Mouse (Mus musculus) hindbrain, postnatal 0 days (tissue): ENCODE measurements at regions not wholly inside any gene's neighbourhood (a gene's known extent, or its start where the extent isn't known, plus 50 kb on each side); places are given as distances from the start of the nearest gene placed in this dataset.

Source experiments
- ATAC-seq: fragments of 200-750 bp; cut with Nextera tagmentation; 2 replicates; pipeline ENCODE4 v1.8.0; 2017; ENCODE audit warnings: mild to moderate bottlenecking, moderate TSS enrichment, moderate library complexity
- DNase-seq: peaks from one replicate; pipeline ENCODE4 v3.0.0-alpha.2; 2015; ENCODE audit warnings: low spot score
- H3K27ac ChIP-seq: fragments of 300-500 bp; sonication (generic); 2 replicates; pipeline ENCODE4 v1.5.1; 2014; ENCODE audit warnings: mild to moderate bottlenecking
- H3K27me3 ChIP-seq: fragments of 300-500 bp; sonication (generic); 2 replicates; pipeline ENCODE4 v1.6.1; 2014; ENCODE audit warnings: low read length, mixed read lengths; ENCODE audit not compliant: insufficient read depth
- H3K36me3 ChIP-seq: fragments of 300-500 bp; sonication (generic); 2 replicates; pipeline ENCODE4 v1.6.1; 2014; ENCODE audit warnings: low read length, mixed read lengths; ENCODE audit not compliant: insufficient read depth
- H3K4me1 ChIP-seq: fragments of 300-500 bp; sonication (generic); 2 replicates; pipeline ENCODE4 v1.6.1; 2014; ENCODE audit warnings: antibody characterized with exemption, low read length, mixed read lengths; ENCODE audit not compliant: insufficient read depth
- H3K4me2 ChIP-seq: fragments of 300-500 bp; sonication (generic); 2 replicates; pipeline ENCODE4 v1.6.1; 2014; ENCODE audit warnings: low read depth, mild to moderate bottlenecking, low read length, moderate library complexity, mixed read lengths
- H3K4me3 ChIP-seq: fragments of 300-500 bp; sonication (generic); 2 replicates; pipeline ENCODE4 v1.5.1; 2014; ENCODE audit warnings: low read length
- H3K9ac ChIP-seq: fragments of 300-500 bp; sonication (generic); replicated peaks from 2 replicates; pipeline ENCODE4 v1.6.1; 2014; ENCODE audit warnings: mild to moderate bottlenecking, low read length, moderate library complexity, mixed read lengths
- H3K9me3 ChIP-seq: fragments of 300-500 bp; sonication (generic); 2 replicates; pipeline ENCODE4 v1.6.1; 2016; ENCODE audit warnings: low read length, mixed read lengths
- CTCF ChIP-seq: IDR thresholded peaks from 2 replicates; pipeline ENCODE4 v1.5.1; 2016; ENCODE audit warnings: antibody characterized with exemption, control low read depth, low read depth
- WGBS: fragments of 180-500 bp; shearing (Covaris S2); extraction: QIAGEN DNeasy Blood & Tissue Kit; methylation state at CpG from one replicate; pipeline ENCODE4 v1.1.7; 2014; 5-methylcytosine and 5-hydroxymethylcytosine counted together

GRCm38 (mm10) chr8:126528434-126529080 lies 53.7 kb upstream of the Tarbp1 start:
- H3K4me3 ChIP-seq = no peak overlapping the region
- H3K4me1 ChIP-seq = peaks cover 4% of the 10 kb centered on the region; the same call in 1 of the 2 replicates
- no peak for TF ChIP-seq CTCF
- H3K9ac ChIP-seq = no peak overlapping the region
- H3K27ac ChIP-seq = no peak overlapping the region
- DNase-seq (no peak), ATAC-seq (no peak)
- H3K36me3 ChIP-seq = no peaks in the 10 kb centered on the region
- H3K4me2 ChIP-seq = no peak overlapping the region
- WGBS = 53% methylated on average over 9 of the region's 9 CpGs
- H3K9me3 ChIP-seq = no peaks in the 10 kb centered on the region
- no peaks in the 10 kb centered on the region for H3K27me3 ChIP-seq

DNA sequence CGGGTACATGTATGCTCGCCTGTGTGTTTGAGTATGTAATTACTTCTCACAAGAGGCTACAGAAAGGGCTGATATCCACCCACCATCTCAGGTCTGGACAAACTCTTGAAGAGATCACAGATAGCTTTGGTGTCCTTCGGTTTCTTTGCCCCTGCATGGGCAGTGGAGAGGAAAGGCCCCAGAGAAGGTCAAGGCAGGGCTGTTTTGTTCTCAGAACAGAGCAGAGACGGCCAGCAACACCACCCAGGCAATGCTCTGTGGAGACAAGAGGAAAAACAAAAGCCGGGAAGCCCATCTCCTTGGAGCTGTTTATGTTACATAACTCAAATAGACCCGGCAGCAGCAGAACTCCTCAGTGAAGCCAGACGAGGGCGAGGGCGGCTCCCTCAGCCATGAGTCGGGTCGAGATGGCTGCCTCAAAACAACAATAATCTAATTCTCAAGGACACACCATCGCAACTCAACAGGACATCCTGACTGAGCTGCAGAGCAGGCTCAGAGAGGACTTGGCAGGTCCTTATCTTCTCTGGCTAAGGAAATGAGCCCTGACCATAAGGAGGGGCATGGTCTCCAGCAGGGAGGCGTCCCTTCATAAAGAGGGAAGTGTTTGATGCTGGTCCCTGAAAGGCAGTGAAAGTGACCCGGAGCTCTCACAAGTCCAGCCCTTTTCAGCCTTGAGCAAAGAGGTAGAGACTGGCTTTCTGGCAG lies 52.2 kb upstream of the Tarbp1 start:
- Histone ChIP-seq H3K4me2 (no peak overlapping the region), H3K4me3 (no peak overlapping the region), H3K27ac (peak overlapping the region; percentile 59), H3K36me3 (no peaks in the 10 kb centered on the region), H3K9me3 (no peaks in the 10 kb centered on the region), H3K4me1 (peaks cover 4% of the 10 kb centered on the region; the same call in 1 of the 2 replicates), H3K9ac (no peak overlapping the region), H3K27me3 (no peaks in the 10 kb centered on the region)
- DNase-seq (no peak), ATAC-seq (no peak)
- TF ChIP-seq CTCF = no peak
- WGBS = 50% methylated on average over 14 of the region's 14 CpGs

DNA sequence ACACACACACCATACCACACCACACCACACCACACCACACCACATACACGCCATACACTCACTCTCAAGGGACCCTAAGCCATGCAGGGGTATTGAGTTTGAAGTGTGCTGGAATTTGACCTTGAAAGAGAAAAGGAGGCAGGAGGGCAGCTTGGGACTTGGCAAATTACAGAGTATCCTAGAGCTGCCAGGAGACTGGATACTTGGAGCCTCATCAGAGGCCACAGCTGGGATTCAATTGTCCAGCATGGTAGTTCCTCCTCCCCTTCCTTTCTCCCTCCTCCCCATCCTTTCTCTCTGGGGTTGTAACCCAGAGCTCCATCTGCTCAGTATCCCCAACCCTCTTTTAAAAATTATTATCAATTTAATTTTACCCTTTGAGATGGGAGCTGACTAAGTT lies 50.7 kb upstream of the Tarbp1 start:
- H3K27ac ChIP-seq = no peak overlapping the region
- ATAC-seq (no peak), DNase-seq (peak; percentile 41)
- no peak overlapping the region for H3K9ac ChIP-seq
- H3K27me3 ChIP-seq = no peaks in the 10 kb centered on the region
- no peaks in the 10 kb centered on the region for H3K9me3 ChIP-seq
- H3K4me1 ChIP-seq = peaks cover 4% of the 10 kb centered on the region; the same call in 1 of the 2 replicates
- no peak overlapping the region for H3K4me2 ChIP-seq
- WGBS = 57% methylated on average over 1 of the region's 1 CpGs
- H3K4me3 ChIP-seq = no peak overlapping the region
- no peak for TF ChIP-seq CTCF
- no peaks in the 10 kb centered on the region for H3K36me3 ChIP-seq
